In genomic region chr9:101053279-101053678, GRCm38 (mm10) we compare ENCODE assay signal across 15 mouse cellular contexts.
"Had no signal": no experiment of that assay in that cellular context is flagged by ENCODE, and none has a peak within 500 bp of the region (broad histone marks: within the 10 kb centered on the region; RNA-seq: fewer than 3 reads in every experiment).

No protein-coding gene starts in this region.

- H3K9ac ChIP-seq: limb, embryonic 15.5 days; liver, embryonic 12.5 days; lung, embryonic 14.5 days; midbrain, embryonic 13.5 days; neural tube, embryonic 15.5 days had no signal

- H3K36me3 ChIP-seq: limb, embryonic 15.5 days; liver, embryonic 12.5 days; midbrain, embryonic 13.5 days; neural tube, embryonic 15.5 days had no signal

- H3K27ac ChIP-seq: kidney, postnatal 0 days; limb, embryonic 15.5 days; liver, embryonic 12.5 days; midbrain, embryonic 13.5 days; neural tube, embryonic 15.5 days had no signal

- H3K4me3 ChIP-seq: limb, embryonic 15.5 days; liver, embryonic 12.5 days; midbrain, embryonic 13.5 days; myocyte; neural tube, embryonic 15.5 days had no signal

- H3K4me2 ChIP-seq: limb, embryonic 15.5 days; liver, embryonic 12.5 days; lung, embryonic 14.5 days; midbrain, embryonic 13.5 days; neural tube, embryonic 15.5 days had no signal

- ATAC-seq: liver, embryonic 12.5 days; midbrain, embryonic 13.5 days had no signal

- H3K4me1 ChIP-seq: limb, embryonic 15.5 days; liver, embryonic 12.5 days; midbrain, embryonic 13.5 days; neural tube, embryonic 15.5 days had no signal

- H3K9me3 ChIP-seq: limb, embryonic 15.5 days; liver, embryonic 12.5 days; midbrain, embryonic 13.5 days; neural tube, embryonic 15.5 days had no signal

- DNase-seq: kidney, adult 11 months; kidney, adult 9 months; kidney, postnatal 36 days; lung, embryonic 14.5 days; lung, postnatal 10 days; right cerebral cortex, adult 18-20 months; right cerebral cortex, postnatal 4 days; thymus, adult 18-20 months; thymus, postnatal 25 days had no signal

- H3K27me3 ChIP-seq: limb, embryonic 15.5 days; liver, embryonic 12.5 days; midbrain, embryonic 13.5 days; neural tube, embryonic 15.5 days had no signal
